Mouse (Mus musculus): ENCODE results near the gene Leap2.

DNA sequence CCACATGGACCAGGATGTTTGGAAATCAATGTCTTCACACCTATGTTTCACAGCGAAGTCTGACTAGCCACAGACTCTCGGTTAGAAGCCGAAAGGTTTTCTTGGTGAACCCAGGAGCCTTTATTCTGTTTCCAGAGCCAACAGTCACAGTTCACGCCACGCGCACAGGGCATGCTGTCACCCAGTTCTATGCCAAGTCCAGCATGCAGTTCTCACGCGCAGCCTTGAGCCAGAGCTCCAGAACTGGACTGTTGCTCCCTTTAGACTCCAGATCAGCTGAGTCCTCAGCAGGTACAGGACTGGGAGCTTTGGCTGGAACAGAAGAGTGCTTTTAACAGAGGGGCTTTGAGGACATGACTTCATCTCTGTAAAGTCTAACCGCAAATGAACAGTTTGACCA lies 29.4 kb upstream of the Leap2 start:
- TF ChIP-seq CTCF (IDR thresholded peaks at IDR 0.05; ENCODE audit: borderline replicate concordance, insufficient read depth, low read depth, low read length), result no peak
- no peak for TF ChIP-seq POLR2A (IDR thresholded peaks at IDR 0.05; ENCODE audit: borderline replicate concordance, insufficient read depth, low read length)
